Mouse (Mus musculus): ENCODE results near the gene Tcf25. TPM values are rescaled to one million over a fixed set of nuclear protein-coding genes. Genes with fewer than 3 reads are reported as not detected.

The Tcf25 gene
- 317 and 328 TPM in 2 replicates for polyA plus RNA-seq (2015; fragmentation: Nextera tagmentation; extraction: Ambion mirVana)

DNA sequence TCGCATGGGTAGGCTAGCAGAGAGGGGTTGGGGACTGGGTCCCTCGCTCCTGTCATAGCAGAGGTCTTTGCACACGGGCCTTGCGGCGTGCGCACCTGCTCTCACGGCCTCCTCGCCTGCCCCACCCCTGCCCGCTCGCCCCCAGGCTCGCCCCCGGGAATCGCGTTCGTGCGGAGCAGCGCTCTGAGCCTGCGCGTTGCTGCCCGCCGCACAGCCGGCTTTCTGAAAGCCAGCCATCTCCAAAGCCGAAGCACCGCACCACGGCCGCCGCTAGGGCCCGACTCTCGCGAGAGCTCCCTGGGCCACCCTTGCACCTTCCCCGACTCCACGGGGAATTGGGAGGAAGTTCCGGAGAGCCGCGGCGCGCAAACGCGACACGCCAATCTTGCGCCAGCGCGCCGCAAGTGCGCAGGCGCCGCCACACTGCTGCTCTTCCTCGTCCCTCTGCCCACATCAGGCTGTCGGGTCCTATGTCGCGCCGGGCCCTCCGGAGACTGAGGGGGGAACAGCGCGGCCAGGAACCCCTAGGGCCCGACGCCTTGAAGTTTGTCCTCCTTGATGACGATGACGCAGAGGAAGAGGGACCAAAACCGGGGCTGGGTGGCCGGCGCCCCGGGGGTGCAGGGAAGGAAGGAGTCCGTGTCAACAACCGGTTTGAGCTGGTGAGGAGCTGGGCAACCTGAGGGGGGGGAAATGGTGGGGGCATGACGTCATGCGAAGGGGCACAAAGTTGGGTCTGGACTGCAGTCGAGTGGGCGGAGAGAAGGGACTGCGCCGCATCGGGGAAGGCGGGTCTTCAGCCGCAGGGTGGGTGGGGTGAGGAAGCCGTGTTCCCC, at the start of gene Tcf25:
Tcf25 (plus strand) TSS at position 351 of the 836 bp plus-strand sequence.
- no peaks in the 10 kb centered on the region for H3K27me3 ChIP-seq
- no peaks in the 10 kb centered on the region for H3K9me3 ChIP-seq
- peak within 1 kb of the TSS; percentile 79 for H3K4me2 ChIP-seq
- H3K4me3 ChIP-seq, result peak within 1 kb of the TSS; percentile 83
- H3K9ac ChIP-seq, result peak within 1 kb of the TSS; percentile 90
- ATAC-seq (ENCODE audit: low read depth), result peak; percentile 96
- H3K36me3 ChIP-seq, result peaks cover 32% of the 10 kb centered on the region
- H3K27ac ChIP-seq (replicated peaks), result peak within 1 kb of the TSS; percentile 98
- whole genome bisulfite sequencing, result under 1% methylated on average over 74 of the region's 75 CpGs
- peaks cover 31% of the 10 kb centered on the region for H3K4me1 ChIP-seq (replicated peaks)

DNA sequence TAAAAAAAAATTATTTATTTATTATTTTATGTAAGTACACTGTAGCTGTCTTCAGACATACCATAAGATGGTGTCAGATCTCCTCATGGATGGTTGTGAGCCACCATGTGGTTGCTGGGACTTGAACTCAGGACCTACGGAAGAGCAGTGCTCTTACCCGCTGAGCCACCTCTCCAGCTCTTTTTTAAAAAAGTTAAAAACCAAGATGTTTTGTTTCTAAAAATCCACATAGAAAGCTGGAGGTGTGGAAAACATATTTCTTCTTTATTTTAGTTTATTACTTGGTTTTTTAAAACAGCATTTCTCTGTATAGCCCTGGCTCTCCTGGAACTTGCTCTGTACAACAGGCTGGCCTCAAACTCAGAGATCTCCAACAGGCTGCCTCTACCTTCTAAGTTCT, 45.0 kb upstream of the Tcf25 start:
- Histone ChIP-seq H3K27ac (replicated peaks) (no peak overlapping the region), H3K4me2 (no peak overlapping the region), H3K27me3 (no peaks in the 10 kb centered on the region), H3K4me1 (replicated peaks) (peaks cover 15% of the 10 kb centered on the region), H3K9me3 (no peaks in the 10 kb centered on the region), H3K36me3 (no peaks in the 10 kb centered on the region), H3K9ac (no peak overlapping the region), H3K4me3 (no peak overlapping the region)
- no peak for ATAC-seq (ENCODE audit: low read depth)
- 97% methylated on average over 2 of the region's 2 CpGs for WGBS

DNA sequence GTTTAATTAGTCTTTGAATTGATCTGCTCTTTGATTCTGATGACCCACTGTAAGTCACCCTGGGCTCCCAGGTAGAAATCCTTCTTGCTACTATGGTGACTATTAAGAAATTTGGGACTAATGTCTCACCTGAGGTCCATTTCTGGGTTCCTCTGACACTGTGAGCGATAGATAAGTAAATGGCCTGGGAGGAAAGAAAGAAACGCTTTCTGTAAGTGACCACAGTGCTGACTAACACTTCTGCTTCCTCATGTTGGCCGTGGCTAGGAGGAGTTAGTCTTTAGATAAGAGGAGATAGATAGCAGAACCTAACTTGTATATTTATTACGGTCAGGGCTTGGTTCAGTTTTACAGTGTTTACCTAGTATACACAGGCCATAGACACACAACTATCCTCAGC, 44.2 kb upstream of the Tcf25 start:
- Histone ChIP-seq H3K9me3 (no peaks in the 10 kb centered on the region), H3K27me3 (no peaks in the 10 kb centered on the region), H3K4me1 (replicated peaks) (peaks cover 23% of the 10 kb centered on the region), H3K9ac (no peak overlapping the region), H3K4me3 (no peak overlapping the region), H3K27ac (replicated peaks) (no peak overlapping the region), H3K4me2 (no peak overlapping the region), H3K36me3 (no peaks in the 10 kb centered on the region)
- WGBS, result 87% methylated on average over 4 of the region's 4 CpGs
- no peak for ATAC-seq (ENCODE audit: low read depth)

DNA sequence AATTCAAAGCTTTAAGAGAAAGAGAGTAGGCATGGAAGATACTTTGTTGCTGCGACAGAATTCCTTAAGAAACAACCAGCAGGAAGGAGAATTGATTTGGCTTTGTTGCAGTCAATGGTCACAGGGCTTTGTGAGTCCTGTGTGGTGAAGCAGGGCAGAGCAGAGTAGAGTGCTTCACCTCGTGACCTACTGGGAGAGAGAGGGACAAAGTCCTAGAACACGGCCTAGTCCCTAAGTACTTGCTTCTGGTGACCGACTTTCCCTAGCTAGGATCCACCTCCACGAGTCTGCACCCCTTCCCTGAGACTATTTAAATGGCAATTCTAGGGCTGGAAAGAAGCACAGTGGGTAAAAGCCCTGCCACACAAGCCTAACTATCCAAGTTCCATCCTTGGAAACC, 43.6 kb upstream of the Tcf25 start:
- WGBS, result 73% methylated on average over 5 of the region's 5 CpGs
- Histone ChIP-seq H3K4me1 (replicated peaks) (peaks cover 29% of the 10 kb centered on the region), H3K27ac (replicated peaks) (no peak overlapping the region), H3K4me2 (no peak overlapping the region), H3K27me3 (no peaks in the 10 kb centered on the region), H3K9me3 (no peaks in the 10 kb centered on the region), H3K9ac (no peak overlapping the region), H3K4me3 (no peak overlapping the region), H3K36me3 (no peaks in the 10 kb centered on the region)
- no peak for ATAC-seq (ENCODE audit: low read depth)

DNA sequence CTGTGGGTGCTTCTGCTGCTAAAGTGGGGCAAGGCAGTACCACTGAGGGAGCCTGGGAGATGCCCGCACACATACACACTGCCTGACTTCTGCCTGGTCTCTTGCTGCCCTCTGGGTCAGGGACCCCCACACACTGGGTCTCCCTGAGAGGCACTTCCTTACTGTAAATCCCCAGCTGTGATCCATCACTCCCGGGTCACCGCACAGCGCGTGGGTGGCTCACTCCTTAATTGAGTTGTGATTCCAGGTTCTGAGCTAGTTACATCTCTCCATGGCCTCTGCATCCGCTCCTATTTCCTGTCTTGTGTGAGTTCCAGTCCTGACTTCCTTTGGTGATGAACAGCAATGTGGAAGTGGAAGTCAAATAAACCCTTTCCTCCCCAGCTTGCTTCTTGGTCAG, 42.9 kb upstream of the Tcf25 start:
- ATAC-seq (ENCODE audit: low read depth), result no peak
- WGBS, result 83% methylated on average over 6 of the region's 6 CpGs
- H3K9ac ChIP-seq, result no peak overlapping the region; the same call in 1 of the 2 replicates
- 0 out of 2 replicates have a peak overlapping the region, but pooled peaks have one; percentile 96 for H3K27ac ChIP-seq (replicated peaks)
- H3K27me3 ChIP-seq, result no peaks in the 10 kb centered on the region
- H3K4me2 ChIP-seq, result no peak overlapping the region
- H3K4me3 ChIP-seq, result no peak overlapping the region
- H3K9me3 ChIP-seq, result no peaks in the 10 kb centered on the region
- no peaks in the 10 kb centered on the region for H3K36me3 ChIP-seq
- H3K4me1 ChIP-seq (replicated peaks), result peaks cover 35% of the 10 kb centered on the region

DNA sequence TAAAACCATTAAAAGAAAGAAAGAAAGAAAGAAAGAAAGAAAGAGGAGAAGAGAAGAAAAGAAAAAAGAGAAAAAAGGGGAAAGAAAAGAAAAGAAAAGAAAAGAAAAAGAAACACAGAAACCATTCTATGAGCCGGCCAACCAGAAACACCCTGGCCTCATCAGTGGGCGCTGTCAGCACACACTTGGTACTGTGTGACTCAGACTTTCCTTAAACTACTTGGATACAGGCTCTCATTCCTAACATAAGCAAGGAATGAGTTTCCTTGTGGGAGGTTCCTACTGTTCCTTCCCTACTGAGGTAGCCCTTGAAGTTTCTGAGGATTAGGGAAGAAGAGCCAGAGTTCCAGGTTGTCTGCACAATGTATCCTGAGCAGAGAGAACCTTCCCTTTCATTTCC, 42.3 kb upstream of the Tcf25 start:
- ATAC-seq (ENCODE audit: low read depth), result no peak
- 87% methylated on average over 2 of the region's 2 CpGs for WGBS
- H3K27me3 ChIP-seq, result no peaks in the 10 kb centered on the region
- H3K9me3 ChIP-seq, result no peaks in the 10 kb centered on the region
- peak overlapping the region; percentile 63 for H3K4me2 ChIP-seq
- H3K36me3 ChIP-seq, result no peaks in the 10 kb centered on the region
- peaks cover 36% of the 10 kb centered on the region for H3K4me1 ChIP-seq (replicated peaks)
- peak overlapping the region; percentile 85; the same call in 1 of the 2 replicates for H3K4me3 ChIP-seq
- H3K27ac ChIP-seq (replicated peaks), result peak overlapping the region; percentile 96
- H3K9ac ChIP-seq, result peak overlapping the region; percentile 94; the same call in 1 of the 2 replicates

DNA sequence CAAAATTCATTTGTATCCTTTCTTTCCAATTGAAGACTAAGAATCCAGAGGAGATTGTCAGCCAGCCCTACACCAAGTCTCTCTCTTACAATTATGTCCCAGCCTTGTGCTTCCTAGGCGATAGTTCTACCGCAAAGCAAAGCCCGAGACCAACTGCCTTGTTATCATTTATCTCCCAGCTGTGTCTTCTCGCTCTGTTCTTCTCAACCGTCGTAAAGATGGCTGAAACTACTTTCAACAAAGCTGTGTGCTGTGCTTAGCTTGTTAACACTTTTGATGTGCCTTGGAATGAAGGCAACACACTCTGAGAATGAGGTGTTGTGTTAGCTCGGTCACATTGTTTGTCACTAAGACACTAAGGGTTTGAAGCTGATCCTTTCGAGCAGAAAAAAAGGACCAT, 41.7 kb upstream of the Tcf25 start:
- Histone ChIP-seq H3K27me3 (no peaks in the 10 kb centered on the region), H3K4me3 (peak overlapping the region; percentile 85), H3K27ac (replicated peaks) (peak overlapping the region; percentile 96), H3K9me3 (no peaks in the 10 kb centered on the region), H3K9ac (peak overlapping the region; percentile 94), H3K4me2 (peak overlapping the region; percentile 63), H3K4me1 (replicated peaks) (peaks cover 36% of the 10 kb centered on the region), H3K36me3 (no peaks in the 10 kb centered on the region)
- 18% methylated on average over 8 of the region's 8 CpGs for WGBS
- ATAC-seq (ENCODE audit: low read depth), result no peak

DNA sequence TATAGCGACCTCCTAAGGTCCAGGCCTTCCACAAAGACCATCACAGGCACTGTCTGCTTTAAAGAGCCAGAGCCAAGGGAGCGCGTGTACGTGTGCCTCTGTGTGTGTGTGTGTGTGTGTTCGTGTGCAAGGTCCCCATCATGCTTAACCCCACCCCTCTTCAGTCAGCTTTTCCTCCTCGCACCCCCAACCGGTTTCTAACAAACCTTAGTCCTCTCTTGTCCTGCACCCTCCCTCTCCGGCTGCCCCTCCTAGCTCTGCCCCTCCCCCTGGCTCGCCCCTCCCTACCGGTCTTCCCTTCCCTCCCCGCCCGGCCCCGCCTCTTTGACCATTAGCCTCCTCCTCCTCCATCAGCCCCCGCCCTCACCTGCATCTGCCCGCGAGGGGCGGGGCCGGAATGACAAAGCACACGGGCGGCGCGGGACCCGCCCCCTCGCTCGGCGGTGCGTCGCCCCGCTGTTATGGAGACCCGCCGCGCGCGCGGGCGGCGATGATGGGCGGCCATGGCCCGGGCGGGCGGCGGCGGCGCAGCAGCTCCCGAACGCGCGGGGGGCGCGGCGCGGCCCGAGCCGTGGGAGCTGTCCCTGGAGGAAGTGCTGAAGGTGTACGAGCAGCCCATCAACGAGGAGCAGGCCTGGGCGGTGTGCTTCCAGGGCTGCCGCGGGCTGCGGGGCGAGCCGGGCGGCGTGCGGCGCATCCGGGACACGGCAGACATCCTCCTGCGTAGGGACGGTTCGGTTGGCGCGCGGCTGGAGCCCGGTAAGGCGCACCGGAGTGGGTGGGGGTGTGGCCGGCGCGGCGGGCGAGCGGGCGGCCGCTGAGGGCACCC, 41.1 kb upstream of the Tcf25 start, which contains the start of gene Spire2:
Spire2 (plus strand) TSS at position 452 of the 829 bp plus-strand sequence.
- WGBS, result under 1% methylated on average over 80 of the region's 85 CpGs

DNA sequence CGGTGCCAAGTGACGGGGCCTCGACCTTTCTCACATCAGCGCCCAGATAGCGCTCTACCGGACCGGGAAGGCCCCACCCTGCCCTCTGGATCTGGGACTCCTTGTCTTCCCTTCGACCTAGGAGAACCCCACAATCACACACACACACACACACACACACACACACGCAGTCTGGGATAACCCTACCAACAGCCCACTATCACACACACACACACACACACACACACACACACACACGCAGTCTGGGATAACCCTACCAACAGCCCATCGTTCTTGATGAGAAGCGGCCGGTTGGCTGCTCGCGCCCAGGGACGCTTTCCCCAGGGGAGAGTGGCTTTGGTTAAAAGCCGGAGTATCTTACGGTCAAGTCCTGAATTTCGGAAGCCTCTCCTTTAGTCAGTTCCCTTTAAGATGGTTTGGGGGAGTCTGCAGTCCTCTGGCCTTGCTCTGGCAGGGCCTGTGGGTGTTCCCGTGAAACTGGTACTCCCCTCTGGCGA, 40.4 kb upstream of the Tcf25 start:
- Histone ChIP-seq H3K9me3 (no peaks in the 10 kb centered on the region), H3K36me3 (no peaks in the 10 kb centered on the region), H3K9ac (peak overlapping the region; percentile 94), H3K4me1 (replicated peaks) (peaks cover 36% of the 10 kb centered on the region), H3K27me3 (no peaks in the 10 kb centered on the region), H3K4me2 (peak overlapping the region; percentile 63), H3K4me3 (peak overlapping the region; percentile 85), H3K27ac (replicated peaks) (peak overlapping the region; percentile 96)
- ATAC-seq (ENCODE audit: low read depth), result peak; percentile 48
- WGBS, result 1% methylated on average over 19 of the region's 21 CpGs

More for the DNA sequence above, 41.1 kb upstream of the Tcf25 start, which contains the start of gene Spire2:
- Histone ChIP-seq H3K4me3 (peak within 1 kb of the TSS; percentile 85), H3K4me2 (peak within 1 kb of the TSS; percentile 63), H3K9ac (peak within 1 kb of the TSS; percentile 94), H3K27ac (replicated peaks) (peak within 1 kb of the TSS; percentile 96), H3K4me1 (replicated peaks) (peaks cover 36% of the 10 kb centered on the region), H3K27me3 (no peaks in the 10 kb centered on the region), H3K36me3 (no peaks in the 10 kb centered on the region), H3K9me3 (no peaks in the 10 kb centered on the region)
- ATAC-seq (ENCODE audit: low read depth), result peak; percentile 92

DNA sequence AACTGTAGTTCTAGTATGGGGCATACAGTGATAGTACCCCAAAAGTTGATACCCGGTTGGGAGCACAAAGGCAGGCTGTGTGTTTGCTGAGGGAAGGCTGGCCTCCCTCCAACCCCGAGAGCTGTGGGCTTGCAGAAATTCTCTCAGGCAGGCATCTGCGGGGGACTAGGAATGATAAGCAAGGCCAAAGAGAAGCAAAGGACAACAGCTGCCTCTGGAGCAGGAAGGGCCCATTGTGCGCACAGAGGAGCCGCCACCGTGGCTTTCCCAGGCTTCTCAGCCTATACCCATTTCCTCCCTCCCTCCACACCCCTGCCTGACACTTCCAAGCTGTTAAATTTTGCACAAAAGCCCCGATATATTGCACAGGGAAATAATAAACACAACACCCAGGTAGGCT, 39.7 kb upstream of the Tcf25 start:
- WGBS, result 1% methylated on average over 7 of the region's 7 CpGs
- peak overlapping the region; percentile 63 for H3K4me2 ChIP-seq
- H3K4me3 ChIP-seq, result peak overlapping the region; percentile 85
- H3K9me3 ChIP-seq, result no peaks in the 10 kb centered on the region
- H3K4me1 ChIP-seq (replicated peaks), result peaks cover 36% of the 10 kb centered on the region
- no peak for ATAC-seq (ENCODE audit: low read depth)
- peak overlapping the region; percentile 96 for H3K27ac ChIP-seq (replicated peaks)
- no peaks in the 10 kb centered on the region for H3K36me3 ChIP-seq
- no peaks in the 10 kb centered on the region for H3K27me3 ChIP-seq
- H3K9ac ChIP-seq, result peak overlapping the region; percentile 94

DNA sequence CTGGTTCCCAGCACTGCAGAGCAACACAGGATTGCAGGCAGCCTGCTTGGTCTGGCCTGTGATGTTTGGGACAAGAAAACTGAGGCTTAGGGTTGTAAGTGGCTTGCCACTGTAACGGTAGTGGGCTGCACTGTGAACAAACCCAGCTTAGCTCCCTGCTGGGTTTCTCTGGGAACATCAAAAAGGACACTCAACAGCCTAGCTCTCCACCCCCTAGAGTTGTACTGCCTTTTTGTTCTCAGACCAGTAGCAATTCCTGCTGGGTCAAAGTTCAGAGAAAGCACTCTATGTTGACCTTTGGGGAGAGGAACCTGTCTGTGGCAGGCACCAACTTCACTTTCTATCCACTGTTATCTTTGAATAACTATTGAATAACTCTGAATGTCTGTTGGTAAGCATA, 39.1 kb upstream of the Tcf25 start:
- Histone ChIP-seq H3K9me3 (no peaks in the 10 kb centered on the region), H3K36me3 (peaks cover under 1% of the 10 kb centered on the region; the same call in 1 of the 2 replicates), H3K27me3 (no peaks in the 10 kb centered on the region), H3K4me1 (replicated peaks) (peaks cover 36% of the 10 kb centered on the region), H3K27ac (replicated peaks) (peak overlapping the region; percentile 96), H3K4me3 (peak overlapping the region; percentile 85), H3K9ac (peak overlapping the region; percentile 94), H3K4me2 (peak overlapping the region; percentile 63)
- WGBS, result 7% methylated on average over 1 of the region's 1 CpGs
- no peak for ATAC-seq (ENCODE audit: low read depth)

DNA sequence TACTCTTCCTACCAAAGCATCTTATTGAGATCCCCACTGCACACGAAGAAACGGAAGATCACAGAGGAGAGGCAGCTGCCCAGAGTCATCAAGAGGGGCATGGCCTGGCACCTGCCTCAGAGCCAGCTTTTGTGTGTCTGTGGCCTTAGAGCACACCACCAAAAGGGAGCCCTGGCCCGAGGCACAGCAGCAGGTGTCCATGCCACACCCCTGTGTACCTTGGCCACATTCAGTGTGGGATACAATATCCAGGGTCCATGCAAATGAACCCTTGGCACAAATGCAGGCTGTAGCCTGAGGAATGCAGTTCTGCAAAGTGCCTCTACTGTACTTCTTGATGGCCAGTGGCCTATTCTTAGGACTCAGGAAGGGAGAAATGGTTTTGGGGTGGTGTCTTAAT, 36.1 kb upstream of the Tcf25 start:
- WGBS, result 82% methylated on average over 3 of the region's 3 CpGs
- no peak overlapping the region for H3K4me2 ChIP-seq
- peaks cover 17% of the 10 kb centered on the region for H3K36me3 ChIP-seq

More for the DNA sequence above, 36.1 kb upstream of the Tcf25 start:
- no peak for ATAC-seq (ENCODE audit: low read depth)
- no peak overlapping the region for H3K4me3 ChIP-seq
- no peaks in the 10 kb centered on the region for H3K9me3 ChIP-seq
- H3K27me3 ChIP-seq, result no peaks in the 10 kb centered on the region
- peaks cover 25% of the 10 kb centered on the region for H3K4me1 ChIP-seq (replicated peaks)
- no peak overlapping the region for H3K27ac ChIP-seq (replicated peaks)
- H3K9ac ChIP-seq, result no peak overlapping the region

Measured in neural tube, embryonic 13.5 days (tissue).